Mouse (Mus musculus) erythroid progenitor cell, adult 5-6 weeks (primary cell): ENCODE results near the gene Dhrs11. TPM values are rescaled to one million over a fixed set of nuclear protein-coding genes. Genes with fewer than 3 reads are reported as not detected.

Source experiments
- total RNA-seq, 2 experiments: library from RNA; stranded (forward) in 1 of 2; stranded (reverse) in 1 of 2; fragments of 150-400 nt in 1 of 2; fragments of 186-747, 209-891 nt in 1 of 2; gene quantifications; 2 replicates each; pipeline versions ENCODE4 v1.2.3 to v1.2.4; 2015 to 2017; ENCODE audit warnings: low replicate concordance in 2 of 2

The Dhrs11 gene
- total RNA-seq, 2 experiments from 2014 or later = 556 to 926 TPM

Other genes starting within 250 kb of the Dhrs11 start
- 65.4 and 66.0 TPM in 2 replicates for gene Mrm1, start 9.5 kb downstream of the Dhrs11 start, total RNA-seq (2015; ENCODE audit: low replicate concordance)
- gene Mrm1, start 9.5 kb downstream of the Dhrs11 start, total RNA-seq (2017; ENCODE audit: low replicate concordance) = 27.2 and 42.7 TPM in 2 replicates
- 268 and 506 TPM in 2 replicates for gene Ggnbp2, start 41.8 kb upstream of the Dhrs11 start, total RNA-seq (2015; ENCODE audit: low replicate concordance)
- 686 and 829 TPM in 2 replicates for gene Ggnbp2, start 41.8 kb upstream of the Dhrs11 start, total RNA-seq (2017; ENCODE audit: low replicate concordance)
- gene Myo19, start 51.2 kb upstream of the Dhrs11 start, total RNA-seq (2015; ENCODE audit: low replicate concordance) = 6.1 and 15.5 TPM in 2 replicates
- gene Myo19, start 51.2 kb upstream of the Dhrs11 start, total RNA-seq (2017; ENCODE audit: low replicate concordance) = 6.5 and 10.5 TPM in 2 replicates
- 1.7 and 4.7 TPM in 2 replicates for gene Pigw, start 51.3 kb upstream of the Dhrs11 start, total RNA-seq (2015; ENCODE audit: low replicate concordance)
- 5.0 and 6.9 TPM in 2 replicates for gene Pigw, start 51.3 kb upstream of the Dhrs11 start, total RNA-seq (2017; ENCODE audit: low replicate concordance)
- gene Znhit3, start 87.4 kb upstream of the Dhrs11 start, total RNA-seq (2015; ENCODE audit: low replicate concordance) = 9.4 and 26.4 TPM in 2 replicates
- gene Znhit3, start 87.4 kb upstream of the Dhrs11 start, total RNA-seq (2017; ENCODE audit: low replicate concordance) = 6.0 and 14.2 TPM in 2 replicates
- gene Car4, start 128.8 kb upstream of the Dhrs11 start, total RNA-seq (2015; ENCODE audit: low replicate concordance) = not detected in 2 replicates
- gene Car4, start 128.8 kb upstream of the Dhrs11 start, total RNA-seq (2017; ENCODE audit: low replicate concordance) = not detected in 2 replicates